Mouse (Mus musculus): ENCODE measurements around the gene Nxnl2. TPM values are rescaled to one million over a fixed set of nuclear protein-coding genes. Genes with fewer than 3 reads are reported as not detected.

Nxnl2 gene
- total and polyA plus RNA-seq, 3 experiments = 0.29 to 0.55 (median 0.55) TPM

- no peak for TF ChIP-seq POLR2A (IDR thresholded peaks at IDR 0.05; ENCODE audit: insufficient read depth, low read depth, low read length)
- TF ChIP-seq EP300 (IDR thresholded peaks at IDR 0.05; ENCODE audit: insufficient read depth, low read depth, low read length) = no peak
- TF ChIP-seq CTCF (IDR thresholded peaks at IDR 0.05) = no peak
- H3K79me2 ChIP-seq (replicated peaks; ENCODE audit: control insufficient read depth, insufficient read depth, low read length) = no peaks in the 10 kb centered on the region
- intact Hi-C loops (cut with DNase I) = no loop called here
- 90% methylated on average over 4 of the region's 4 CpGs for WGBS
- H3K36me3 ChIP-seq (ENCODE audit: control insufficient read depth, insufficient read depth, low read length) = no peaks in the 10 kb centered on the region
- H3K9ac ChIP-seq (ENCODE audit: low read depth, low read length) = no peak overlapping the region
- no peaks in the 10 kb centered on the region; the same call in 1 of the 2 replicates for H3K4me1 ChIP-seq (ENCODE audit: control insufficient read depth, insufficient read depth, low read length)
- no peak overlapping the region for H3K27ac ChIP-seq
- DNase-seq = no peak
- H3K27me3 ChIP-seq (ENCODE audit: control insufficient read depth, insufficient read depth, low read length) = no peaks in the 10 kb centered on the region
- no peak overlapping the region for H3K4me3 ChIP-seq
Observed at GRCm38 (mm10) chr13:51153670-51154030, 17.2 kb upstream of the Nxnl2 start.

DNA sequence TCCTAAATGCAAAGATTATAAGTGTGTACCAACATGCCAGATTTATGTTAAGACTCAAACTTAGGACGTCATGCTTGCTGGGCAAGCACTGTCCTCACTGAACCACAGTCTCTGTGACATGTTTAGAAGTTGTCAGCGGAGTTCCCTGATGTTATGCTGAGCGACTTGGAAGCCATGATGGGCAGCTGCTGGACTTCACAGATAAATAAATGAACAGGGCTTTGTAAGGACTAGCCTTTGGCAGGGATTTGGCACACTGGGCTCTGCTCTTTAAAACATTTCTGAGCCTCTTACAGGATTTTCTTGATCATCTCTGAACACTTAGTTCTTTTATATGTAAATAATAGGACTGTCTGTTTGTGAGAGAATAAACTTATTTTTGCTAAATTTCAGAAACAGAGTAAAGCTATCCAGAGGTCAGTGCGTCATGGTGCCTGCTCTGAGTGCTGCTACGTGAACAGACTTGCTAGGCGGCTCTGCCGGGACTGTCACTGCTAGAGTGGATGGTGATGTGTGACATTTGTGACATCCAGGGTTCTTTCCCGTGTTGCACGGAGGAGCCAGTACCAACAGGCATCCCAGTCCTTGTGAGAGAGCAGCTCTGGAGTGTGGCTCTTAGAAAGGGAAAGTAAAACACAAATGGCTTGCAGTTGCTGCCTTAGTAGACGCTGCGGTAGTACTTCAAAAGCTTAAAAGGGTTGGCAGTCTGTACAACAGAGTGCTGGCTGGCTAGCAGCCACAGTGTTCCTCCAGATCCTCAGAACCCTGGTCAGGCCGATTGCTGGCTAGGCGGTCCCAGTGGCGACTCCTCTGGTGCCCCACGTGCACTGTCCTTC lies 15.4 kb upstream of the Nxnl2 start:
- no peaks in the 10 kb centered on the region for H3K79me2 ChIP-seq (replicated peaks; ENCODE audit: control insufficient read depth, insufficient read depth, low read length)
- H3K36me3 ChIP-seq (ENCODE audit: control insufficient read depth, insufficient read depth, low read length) = no peaks in the 10 kb centered on the region
- H3K27me3 ChIP-seq (ENCODE audit: control insufficient read depth, insufficient read depth, low read length) = no peaks in the 10 kb centered on the region
- intact Hi-C loops (cut with DNase I) = no loop called here
- no peak overlapping the region for H3K4me3 ChIP-seq
- no peak overlapping the region for H3K9ac ChIP-seq (ENCODE audit: low read depth, low read length)
- H3K4me1 ChIP-seq (ENCODE audit: control insufficient read depth, insufficient read depth, low read length) = no peaks in the 10 kb centered on the region; the same call in 1 of the 2 replicates
- peak in 1 of 2 experiments; percentile 19 for DNase-seq
- 62% methylated on average over 15 of the region's 15 CpGs for WGBS
- TF ChIP-seq EP300 (IDR thresholded peaks at IDR 0.05; ENCODE audit: insufficient read depth, low read depth, low read length) (no peak), CTCF (IDR thresholded peaks at IDR 0.05) (0 out of 2 replicates have a peak, but pooled peaks have one; percentile 10), POLR2A (IDR thresholded peaks at IDR 0.05; ENCODE audit: insufficient read depth, low read depth, low read length) (no peak)
- H3K27ac ChIP-seq = no peak overlapping the region

DNA sequence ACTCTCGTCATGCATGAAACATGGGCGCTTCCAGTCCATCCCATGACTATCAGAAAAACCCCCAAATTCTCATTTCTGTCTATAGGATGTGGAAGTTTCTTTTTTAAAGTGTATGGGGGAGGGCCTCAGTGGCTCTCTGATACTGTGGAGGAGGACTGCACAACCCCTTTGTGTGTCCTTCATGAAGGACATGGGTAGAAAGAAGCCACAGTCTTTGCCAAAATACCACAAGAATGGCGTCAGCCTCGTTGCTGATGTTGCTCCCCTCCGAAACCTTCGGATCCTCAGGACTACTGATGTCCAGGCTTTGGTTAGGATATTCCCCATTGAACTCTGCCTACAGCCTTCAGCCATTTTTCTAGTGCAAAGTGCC lies 14.8 kb upstream of the Nxnl2 start:
- Histone ChIP-seq H3K4me3 (no peak overlapping the region), H3K27me3 (ENCODE audit: control insufficient read depth, insufficient read depth, low read length) (no peaks in the 10 kb centered on the region), H3K79me2 (replicated peaks; ENCODE audit: control insufficient read depth, insufficient read depth, low read length) (no peaks in the 10 kb centered on the region), H3K9ac (ENCODE audit: low read depth, low read length) (no peak overlapping the region), H3K36me3 (ENCODE audit: control insufficient read depth, insufficient read depth, low read length) (no peaks in the 10 kb centered on the region), H3K4me1 (ENCODE audit: control insufficient read depth, insufficient read depth, low read length) (no peaks in the 10 kb centered on the region; the same call in 1 of the 2 replicates), H3K27ac (no peak overlapping the region)
- intact Hi-C loops (cut with DNase I) = no loop called here
- 76% methylated on average over 6 of the region's 6 CpGs for WGBS
- no peak for TF ChIP-seq CTCF (IDR thresholded peaks at IDR 0.05)
- TF ChIP-seq POLR2A (IDR thresholded peaks at IDR 0.05; ENCODE audit: insufficient read depth, low read depth, low read length) = no peak
- no peak for TF ChIP-seq EP300 (IDR thresholded peaks at IDR 0.05; ENCODE audit: insufficient read depth, low read depth, low read length)
- DNase-seq = no peak

GRCm38 (mm10) chr13:51157291-51157690 lies 13.5 kb upstream of the Nxnl2 start:
- TF ChIP-seq POLR2A (IDR thresholded peaks at IDR 0.05; ENCODE audit: insufficient read depth, low read depth, low read length) (no peak), EP300 (IDR thresholded peaks at IDR 0.05; ENCODE audit: insufficient read depth, low read depth, low read length) (no peak), CTCF (IDR thresholded peaks at IDR 0.05) (no peak)
- H3K9ac ChIP-seq (ENCODE audit: low read depth, low read length) = no peak overlapping the region
- H3K27me3 ChIP-seq (ENCODE audit: control insufficient read depth, insufficient read depth, low read length) = no peaks in the 10 kb centered on the region
- WGBS = 45% methylated on average over 3 of the region's 3 CpGs
- no peak overlapping the region for H3K4me3 ChIP-seq
- H3K4me1 ChIP-seq (ENCODE audit: control insufficient read depth, insufficient read depth, low read length) = no peaks in the 10 kb centered on the region; the same call in 1 of the 2 replicates
- intact Hi-C loops (cut with DNase I) = no loop called here
- H3K79me2 ChIP-seq (replicated peaks; ENCODE audit: control insufficient read depth, insufficient read depth, low read length) = no peaks in the 10 kb centered on the region
- H3K27ac ChIP-seq = no peak overlapping the region
- H3K36me3 ChIP-seq (ENCODE audit: control insufficient read depth, insufficient read depth, low read length) = no peaks in the 10 kb centered on the region
- no peak for DNase-seq

DNA sequence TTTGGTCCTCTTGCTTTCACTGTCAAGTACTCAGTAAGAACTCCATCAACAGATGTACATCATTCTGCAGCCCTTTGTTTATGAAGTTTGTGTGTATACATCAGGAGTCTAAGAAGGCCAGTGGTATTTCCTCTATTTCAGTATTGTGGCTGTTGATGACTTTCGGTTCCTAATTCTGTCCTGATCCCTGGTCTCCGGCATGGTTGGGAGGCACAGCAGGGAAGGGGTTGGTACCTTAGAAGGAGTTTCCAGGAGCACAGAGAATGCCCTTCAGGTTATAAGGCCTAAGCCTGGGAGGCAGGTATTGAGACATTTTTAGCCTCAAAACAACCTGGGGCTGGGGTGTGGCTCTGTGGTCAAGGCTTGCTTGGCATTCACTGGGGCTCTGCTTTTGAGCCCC lies 9.2 kb upstream of the Nxnl2 start:
- Histone ChIP-seq H3K4me3 (no peak overlapping the region), H3K9ac (ENCODE audit: low read depth, low read length) (no peak overlapping the region), H3K27ac (no peak overlapping the region), H3K79me2 (replicated peaks; ENCODE audit: control insufficient read depth, insufficient read depth, low read length) (no peaks in the 10 kb centered on the region), H3K27me3 (ENCODE audit: control insufficient read depth, insufficient read depth, low read length) (no peaks in the 10 kb centered on the region), H3K4me1 (ENCODE audit: control insufficient read depth, insufficient read depth, low read length) (no peaks in the 10 kb centered on the region), H3K36me3 (ENCODE audit: control insufficient read depth, insufficient read depth, low read length) (no peaks in the 10 kb centered on the region)
- 73% methylated on average over 2 of the region's 2 CpGs for WGBS
- TF ChIP-seq CTCF (IDR thresholded peaks at IDR 0.05) (no peak), EP300 (IDR thresholded peaks at IDR 0.05; ENCODE audit: insufficient read depth, low read depth, low read length) (no peak), POLR2A (IDR thresholded peaks at IDR 0.05; ENCODE audit: insufficient read depth, low read depth, low read length) (no peak)
- intact Hi-C loops (cut with DNase I) = no loop called here
- no peak for DNase-seq

DNA sequence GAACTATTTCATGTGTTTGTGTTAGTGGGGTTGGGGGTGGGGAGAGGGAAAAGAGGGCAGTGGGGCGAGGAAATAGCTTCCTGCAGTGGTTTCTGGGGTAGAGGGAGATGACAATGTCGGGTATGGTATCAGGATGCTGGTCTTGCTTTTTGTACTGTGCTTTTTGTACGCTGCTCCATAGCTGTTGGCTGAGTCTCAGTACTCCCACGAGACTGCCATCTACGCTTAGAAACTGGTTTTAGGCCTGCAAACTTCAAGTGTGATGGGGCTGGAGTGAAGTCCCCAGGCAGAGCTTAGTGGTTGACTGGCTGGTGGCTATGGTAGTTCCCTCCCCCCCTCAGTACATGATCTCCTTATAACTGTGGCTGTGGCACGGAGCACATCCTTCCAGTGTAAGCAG lies 8.6 kb upstream of the Nxnl2 start:
- TF ChIP-seq CTCF (IDR thresholded peaks at IDR 0.05) = no peak
- TF ChIP-seq POLR2A (IDR thresholded peaks at IDR 0.05; ENCODE audit: insufficient read depth, low read depth, low read length) = no peak
- TF ChIP-seq EP300 (IDR thresholded peaks at IDR 0.05; ENCODE audit: insufficient read depth, low read depth, low read length) = no peak
- Histone ChIP-seq H3K4me1 (ENCODE audit: control insufficient read depth, insufficient read depth, low read length) (no peaks in the 10 kb centered on the region), H3K36me3 (ENCODE audit: control insufficient read depth, insufficient read depth, low read length) (no peaks in the 10 kb centered on the region), H3K79me2 (replicated peaks; ENCODE audit: control insufficient read depth, insufficient read depth, low read length) (no peaks in the 10 kb centered on the region), H3K27ac (no peak overlapping the region), H3K27me3 (ENCODE audit: control insufficient read depth, insufficient read depth, low read length) (no peaks in the 10 kb centered on the region), H3K4me3 (no peak overlapping the region), H3K9ac (ENCODE audit: low read depth, low read length) (no peak overlapping the region)
- intact Hi-C loops (cut with DNase I) = no loop called here
- DNase-seq = no peak
- 67% methylated on average over 6 of the region's 6 CpGs for WGBS
